Mouse (Mus musculus): ENCODE results near the gene Patl1.
"Not testable (repeated sequence)": the region's sequence is repeated elsewhere in the genome, so short reads cannot be mapped to it uniquely, and the experiment has no call there.

Patl1 gene

GRCm38 (mm10) chr19:11912037-11912532, at the start of gene Patl1:
Gene Patl1, plus strand, starts transcription at chr19:11912399.
- peak; percentile 98 for DNase-seq (ENCODE audit: low read depth, low spot score)

DNA sequence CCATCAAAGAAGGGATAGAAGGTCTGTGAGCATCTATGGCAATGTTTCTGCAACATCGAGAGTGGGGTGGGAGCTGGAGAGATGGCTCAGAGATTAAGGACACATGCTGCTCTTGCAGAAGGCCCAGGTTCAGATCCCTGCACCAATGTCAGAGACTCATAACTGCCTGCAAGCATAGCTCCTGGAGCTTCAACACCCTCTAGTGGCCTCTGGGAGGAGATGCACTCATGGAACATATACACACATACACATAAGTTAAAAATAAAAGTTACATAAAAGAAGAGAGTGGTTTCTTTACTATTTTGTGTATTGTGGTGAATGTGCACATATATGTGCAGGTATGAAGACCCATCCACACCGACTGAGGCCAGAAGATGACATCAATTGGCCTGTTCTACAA, 44.4 kb upstream of the Patl1 start:
- no peak for DNase-seq (ENCODE audit: low read depth, low spot score)

DNA sequence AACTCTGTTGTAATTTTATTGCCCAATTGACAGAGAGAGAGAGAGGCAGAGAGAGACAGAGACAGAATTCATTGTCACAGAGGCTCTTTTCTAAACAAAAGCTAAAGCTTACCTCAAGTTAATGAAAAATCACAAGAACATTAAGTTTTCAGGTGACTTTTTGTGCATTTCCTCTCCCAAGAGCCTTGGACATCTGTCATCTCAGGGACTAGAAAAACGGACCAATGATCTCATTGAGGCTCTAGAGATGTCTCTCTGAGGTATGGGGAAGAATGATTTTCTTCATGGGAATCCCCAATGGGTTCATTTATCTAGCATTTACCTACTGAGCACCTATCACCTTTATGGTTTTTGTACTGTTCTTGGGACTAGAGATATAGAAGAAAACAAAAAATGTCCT, 37.2 kb upstream of the Patl1 start, which contains the start of gene Olfr1419:
Olfr1419 (minus strand) TSS at position 101 of the 400 bp plus-strand sequence.
- no peak for DNase-seq (ENCODE audit: low read depth, low spot score)

- DNase-seq (ENCODE audit: low read depth, low spot score) = not testable (repeated sequence)
Observed at GRCm38 (mm10) chr19:11878404-11878803, 33.8 kb upstream of the Patl1 start.

DNA sequence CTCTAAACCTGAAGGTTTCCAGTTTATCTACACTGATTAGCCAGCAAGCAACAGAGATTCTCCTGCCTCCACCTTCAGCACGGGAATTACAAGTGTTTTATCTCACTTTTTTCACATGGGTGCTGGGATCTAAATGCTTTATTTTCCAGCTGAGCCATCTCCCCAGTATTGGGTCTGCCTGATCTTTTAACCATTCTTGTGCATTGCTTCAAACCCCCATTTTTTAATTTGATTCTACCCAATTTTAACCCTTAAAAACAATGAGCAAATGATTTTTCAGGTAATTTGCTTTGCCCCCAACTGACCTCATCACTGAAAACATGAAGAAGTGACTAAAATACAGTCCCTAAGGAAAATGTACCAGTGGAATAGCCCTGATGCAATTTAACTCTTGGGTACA, 25.9 kb upstream of the Patl1 start, which contains the start of gene Olfr1420:
Olfr1420 (plus strand) TSS at position 301 of the 400 bp plus-strand sequence.
- DNase-seq (ENCODE audit: low read depth, low spot score) = no peak

- DNase-seq (ENCODE audit: low read depth, low spot score) = no peak
Observed at GRCm38 (mm10) chr19:11911021-11911420, 1.2 kb upstream of the Patl1 start.

DNA sequence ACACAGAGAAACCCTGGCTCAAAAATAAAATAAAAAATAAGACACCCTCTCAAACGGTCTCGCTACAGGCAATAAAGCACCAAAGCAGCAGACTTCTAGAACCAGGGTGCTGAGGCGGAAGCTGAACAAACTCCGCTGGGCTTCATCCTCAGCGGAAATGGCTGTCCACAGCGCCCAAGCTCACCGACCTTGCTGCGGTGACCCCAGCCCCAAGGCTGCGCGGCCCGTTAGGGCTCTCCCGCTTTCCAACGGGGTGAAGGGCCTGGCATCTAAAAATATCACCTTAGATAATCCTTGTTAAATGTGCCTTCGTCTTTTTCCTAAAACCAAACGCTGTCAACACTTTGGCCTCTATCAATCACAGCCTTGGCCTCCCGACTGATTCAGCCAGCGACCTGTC, 596 bp upstream of the Patl1 start:
- no peak for DNase-seq (ENCODE audit: low read depth, low spot score)

GRCm38 (mm10) chr19:11912533-11913121, 428 bp downstream of the Patl1 start:
- DNase-seq (ENCODE audit: low read depth, low spot score) = peak; percentile 70

DNA sequence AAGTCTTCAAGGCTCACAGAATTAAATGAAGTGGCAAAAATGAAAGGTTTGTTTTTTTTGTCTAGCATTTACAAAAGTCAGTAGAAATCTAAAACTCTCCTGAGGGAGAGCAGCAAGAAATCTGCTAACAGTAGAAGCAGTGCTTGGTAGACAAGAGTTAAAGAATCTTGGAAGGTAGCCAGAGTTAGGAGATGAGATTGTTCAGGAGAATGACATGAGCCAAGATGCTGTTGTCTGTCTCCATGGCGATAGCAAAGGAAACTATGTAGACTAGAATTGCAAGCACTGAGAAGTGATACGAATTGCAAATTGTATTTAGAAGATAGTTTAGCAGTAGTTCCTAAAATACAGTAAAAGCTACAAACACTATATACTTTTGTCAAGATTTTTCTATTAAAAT, 3.6 kb downstream of the Patl1 start:
- peak; percentile 4 for DNase-seq (ENCODE audit: low read depth, low spot score)

GRCm38 (mm10) chr19:11922068-11922467, 9.9 kb downstream of the Patl1 start:
- DNase-seq (ENCODE audit: low read depth, low spot score) = no peak

DNA sequence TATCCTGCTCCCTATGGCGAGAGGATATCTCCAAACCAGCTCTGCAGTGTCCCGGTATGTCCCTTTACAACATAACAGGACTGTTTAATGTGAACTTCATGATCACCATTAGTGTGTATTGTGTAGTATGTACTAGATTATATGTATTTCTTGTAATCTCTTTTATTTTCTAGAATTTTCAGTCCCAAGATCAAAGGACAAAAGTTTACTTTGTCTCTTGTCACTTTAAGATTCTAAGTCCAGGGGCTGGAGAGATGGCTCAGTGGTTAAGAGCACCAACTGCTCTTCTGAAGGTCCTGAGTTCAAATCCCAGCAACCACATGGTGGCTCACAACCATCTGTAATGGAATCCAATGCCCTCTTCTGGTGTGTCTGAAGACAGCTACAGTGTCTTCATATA, 10.3 kb downstream of the Patl1 start:
- DNase-seq (ENCODE audit: low read depth, low spot score) = not testable (repeated sequence)

DNA sequence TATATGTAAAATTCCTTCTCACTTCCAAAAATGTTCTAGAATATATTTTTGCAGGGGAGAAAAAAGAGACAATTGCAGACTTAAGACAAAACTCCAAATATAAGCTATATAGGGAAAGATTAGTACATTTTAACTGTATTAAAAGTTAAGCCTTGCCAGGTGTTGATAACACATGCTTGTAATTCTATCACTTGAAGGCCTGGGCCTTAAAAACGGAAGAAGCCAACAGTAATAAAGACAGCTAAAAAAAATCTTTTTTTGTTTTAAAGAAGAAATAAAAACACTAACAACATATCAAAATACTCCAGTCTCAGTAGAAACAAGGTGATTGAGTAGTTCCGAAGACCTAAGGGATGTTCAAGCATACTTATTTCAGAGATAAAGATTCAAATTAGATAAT, 14.2 kb downstream of the Patl1 start:
- no peak for DNase-seq (ENCODE audit: low read depth, low spot score)

DNA sequence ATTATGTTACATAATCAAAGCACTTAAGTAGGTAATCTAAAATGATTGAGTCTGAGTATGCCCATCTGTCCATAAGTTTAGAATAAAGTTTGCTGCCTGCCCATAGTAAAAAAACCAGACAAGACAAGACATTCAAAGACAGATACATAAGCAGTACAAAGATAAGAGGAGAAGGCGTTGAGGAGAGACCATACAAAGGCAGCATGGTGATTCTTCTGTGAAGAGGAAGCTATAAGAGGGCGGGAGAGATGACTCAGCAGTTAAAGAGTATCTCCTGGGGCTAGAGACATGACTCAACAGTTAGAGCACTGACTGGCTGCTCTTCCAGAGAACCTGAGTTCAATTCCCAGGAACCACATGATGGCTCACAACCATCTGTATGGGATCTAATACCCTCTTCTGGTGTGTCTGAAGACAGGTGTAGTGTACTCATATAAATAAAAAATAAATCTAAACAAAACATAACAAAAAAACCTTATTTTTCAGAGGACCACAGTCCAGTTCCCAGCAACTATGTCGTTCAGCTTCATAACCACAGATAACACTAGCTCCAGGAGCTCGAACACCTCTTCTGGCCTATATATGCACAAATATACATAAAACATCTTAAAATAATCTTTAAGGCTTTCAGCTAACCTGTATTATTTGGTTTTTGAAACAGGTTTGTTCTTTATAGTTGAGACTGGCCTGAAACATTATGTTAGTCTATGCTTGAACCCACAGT, 16.0 kb downstream of the Patl1 start:
- DNase-seq (ENCODE audit: low read depth, low spot score) = no peak

DNA sequence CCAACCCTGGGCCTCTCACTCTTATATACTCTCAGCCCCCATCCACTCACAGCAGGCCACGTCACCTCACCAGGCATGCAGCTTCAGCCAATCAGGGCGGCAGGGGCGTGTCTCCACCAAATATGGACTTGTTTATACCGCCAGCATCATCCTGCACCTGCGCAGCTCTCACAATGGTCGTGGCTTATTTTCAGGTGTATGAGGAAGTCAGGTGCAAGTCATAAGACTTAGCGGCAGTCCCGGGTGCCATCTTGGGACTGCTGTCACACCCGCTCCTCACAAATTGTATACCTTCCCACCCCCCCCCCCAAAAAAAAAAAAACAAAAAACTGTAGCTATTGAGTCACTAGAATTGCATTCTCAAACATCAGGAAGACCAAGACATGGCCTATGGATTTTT, 34.3 kb downstream of the Patl1 start:
- DNase-seq (ENCODE audit: low read depth, low spot score) = not testable (repeated sequence)

DNA sequence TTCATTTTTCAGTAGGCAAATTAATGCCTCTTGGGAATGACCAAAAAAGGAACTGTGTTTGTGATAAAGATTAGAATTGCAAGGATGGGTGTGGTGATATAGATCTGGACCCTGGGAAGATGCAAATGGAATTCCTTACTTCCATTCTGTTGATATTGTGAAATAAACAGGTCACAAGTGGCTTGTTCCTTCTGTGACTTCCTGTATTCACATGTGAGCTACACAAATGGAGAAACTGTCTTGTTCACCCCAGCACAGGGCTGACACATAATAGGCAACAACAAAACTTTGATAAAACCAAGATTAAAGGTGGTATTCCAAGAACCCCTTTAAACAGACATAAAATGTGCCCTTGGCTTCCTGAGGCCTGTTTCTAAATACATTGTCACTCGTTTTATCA, 37.7 kb downstream of the Patl1 start:
- DNase-seq (ENCODE audit: low read depth, low spot score) = no peak

- no peak for DNase-seq (ENCODE audit: low read depth, low spot score)
Observed at GRCm38 (mm10) chr19:11950747-11951146, 38.5 kb downstream of the Patl1 start.

GRCm38 (mm10) chr19:11954206-11954605, 42.0 kb downstream of the Patl1 start:
- DNase-seq (ENCODE audit: low read depth, low spot score) = no peak

- no peak for DNase-seq (ENCODE audit: low read depth, low spot score)
Observed at GRCm38 (mm10) chr19:11956636-11957035, 44.4 kb downstream of the Patl1 start.

GRCm38 (mm10) chr19:11957396-11957795, 45.2 kb downstream of the Patl1 start:
- no peak for DNase-seq (ENCODE audit: low read depth, low spot score)

- DNase-seq (ENCODE audit: low read depth, low spot score) = no peak
Observed at GRCm38 (mm10) chr19:11957846-11958245, 45.6 kb downstream of the Patl1 start.

- no peak for DNase-seq (ENCODE audit: low read depth, low spot score)
Observed at GRCm38 (mm10) chr19:11964266-11964665, 52.1 kb downstream of the Patl1 start.

DNA sequence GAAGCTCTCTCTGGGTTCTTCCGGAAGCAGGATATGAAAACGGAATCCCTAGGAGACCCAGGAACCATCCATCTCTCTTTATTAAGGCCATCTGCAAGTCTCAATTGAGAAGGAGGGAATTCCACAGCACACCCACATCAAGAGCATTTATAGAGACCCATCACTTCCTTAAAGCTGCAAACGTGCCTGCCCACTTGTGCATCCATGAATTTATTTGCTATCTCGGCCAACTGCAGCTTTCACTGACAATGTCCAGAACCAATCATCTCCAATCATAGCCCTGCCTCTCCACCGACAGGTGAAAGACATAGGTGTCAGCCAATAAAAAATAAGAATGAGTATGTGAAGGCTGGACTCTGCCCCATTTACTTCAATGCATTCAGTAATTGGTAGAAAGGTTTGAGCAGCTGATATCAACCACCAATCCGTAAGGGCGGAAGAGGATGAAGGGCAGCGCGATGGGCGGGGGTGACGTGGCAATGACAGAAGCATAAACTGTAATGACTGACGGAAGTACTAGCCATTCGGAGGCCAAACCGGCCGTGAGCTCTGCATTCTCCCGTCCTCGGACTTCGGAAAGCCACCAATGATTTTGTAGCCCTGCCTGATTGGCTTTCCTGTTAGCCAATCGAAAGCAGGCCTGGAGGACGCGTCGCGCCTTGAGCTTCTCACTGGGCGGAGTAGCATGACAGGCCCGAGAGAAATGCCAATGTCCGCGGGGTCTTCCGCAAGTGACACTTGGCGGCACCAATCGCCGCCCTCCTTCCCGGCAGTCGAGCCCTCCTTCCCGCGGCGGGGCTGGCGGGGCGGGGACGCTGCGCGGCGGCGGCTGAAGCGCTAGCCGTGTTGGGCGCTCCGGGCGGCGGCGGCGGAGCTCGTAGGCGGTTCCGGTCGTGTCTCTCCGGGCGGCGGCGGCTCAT, 53.1 kb downstream of the Patl1 start, which contains the start of gene Osbp:
Osbp (plus strand) TSS at position 919 of the 920 bp plus-strand sequence.
- DNase-seq (ENCODE audit: low read depth, low spot score) = peak; percentile 100
